ENCODE assay signal across 14 mouse cellular contexts in genomic region chr9:40294210-40294609, GRCm38 (mm10). TPM values are rescaled to one million over a fixed set of nuclear protein-coding genes. Genes with fewer than 3 reads are reported as not detected.
"Had no signal": no experiment of that assay in that cellular context is flagged by ENCODE, and none has a peak within 500 bp of the region (broad histone marks: within the 10 kb centered on the region; RNA-seq: fewer than 3 reads in every experiment).

No protein-coding gene starts in this region.

- H3K27me3 ChIP-seq: limb, embryonic 13.5 days; neural tube, embryonic 12.5 days had no signal

- H3K9me3 ChIP-seq: limb, embryonic 13.5 days; neural tube, embryonic 12.5 days had no signal

- H3K4me2 ChIP-seq: limb, embryonic 13.5 days; neural tube, embryonic 12.5 days had no signal

- H3K4me3 ChIP-seq: limb, embryonic 13.5 days; myocyte; neural tube, embryonic 12.5 days had no signal

- H3K9ac ChIP-seq: limb, embryonic 13.5 days; liver, embryonic 14.5 days; neural tube, embryonic 12.5 days had no signal

- H3K4me1 ChIP-seq: neural tube, embryonic 12.5 days had no signal

- H3K27ac ChIP-seq: limb, embryonic 13.5 days; liver, embryonic 14.5 days; neural tube, embryonic 12.5 days had no signal

- DNase-seq: kidney, adult 2 months; kidney, postnatal 36 days; left cerebral cortex, postnatal 4 days; lung, adult 18-20 months; retina, postnatal 1 day; right cerebral cortex, postnatal 4 days; spleen, adult 18-20 months; thymus, postnatal 36 days had no signal

RNA-seq across cellular contexts. Expression of gene Scn3b, which starts 25.2 kb away (rescaled TPM):
- total RNA-seq: megakaryocyte-erythroid progenitor cell, adult 5-6 weeks had no signal
- polyA plus RNA-seq: liver, adult 2 months had no signal
